Mouse (Mus musculus): ENCODE measurements around the gene Cd68. TPM values are rescaled to one million over a fixed set of nuclear protein-coding genes. Genes with fewer than 3 reads are reported as not detected.

Gene Cd68
- polyA plus RNA-seq, 1 experiment from 2014 or later: 3.4 TPM

DNA sequence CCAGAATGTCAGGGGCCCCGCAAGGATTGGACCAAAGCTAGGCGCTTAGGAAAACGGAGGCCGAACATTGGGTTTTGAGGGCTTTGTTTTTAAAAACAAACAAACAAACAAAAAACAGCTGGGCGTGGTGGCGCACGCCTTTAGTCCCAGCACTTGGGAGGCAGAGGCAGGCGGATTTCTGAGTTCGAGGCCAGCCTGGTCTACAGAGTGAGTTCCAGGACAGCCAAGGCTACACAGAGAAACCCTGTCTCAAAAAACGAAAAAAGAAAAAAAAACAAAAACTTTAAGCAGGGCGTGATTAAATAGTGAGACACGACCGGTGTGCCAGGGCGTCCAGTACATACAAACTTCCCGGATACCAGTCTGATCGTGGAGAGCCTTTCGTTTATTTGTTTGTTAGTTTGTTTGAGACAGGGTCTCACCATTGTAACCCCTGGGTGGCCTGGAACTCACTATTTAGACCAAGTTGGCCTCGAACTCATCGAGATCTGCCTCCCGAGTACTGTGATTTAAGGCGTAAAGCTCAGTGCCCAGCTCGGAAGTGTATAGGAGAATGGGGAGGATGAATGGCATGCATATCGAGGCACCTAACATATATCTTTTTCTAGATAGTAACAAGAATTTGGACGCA, 16.4 kb upstream of the Cd68 start:
- 27% methylated on average over 24 of the region's 24 CpGs for WGBS
- H3K4me1 ChIP-seq (ENCODE audit: control insufficient read depth, insufficient read depth, low read length): peaks cover 8% of the 10 kb centered on the region; the same call in 1 of the 2 replicates
- peak; percentile 5; the same call in 1 of the 2 replicates for ATAC-seq (ENCODE audit: insufficient number of reproducible peaks, low FRiP score, low TSS enrichment, low read depth)

DNA sequence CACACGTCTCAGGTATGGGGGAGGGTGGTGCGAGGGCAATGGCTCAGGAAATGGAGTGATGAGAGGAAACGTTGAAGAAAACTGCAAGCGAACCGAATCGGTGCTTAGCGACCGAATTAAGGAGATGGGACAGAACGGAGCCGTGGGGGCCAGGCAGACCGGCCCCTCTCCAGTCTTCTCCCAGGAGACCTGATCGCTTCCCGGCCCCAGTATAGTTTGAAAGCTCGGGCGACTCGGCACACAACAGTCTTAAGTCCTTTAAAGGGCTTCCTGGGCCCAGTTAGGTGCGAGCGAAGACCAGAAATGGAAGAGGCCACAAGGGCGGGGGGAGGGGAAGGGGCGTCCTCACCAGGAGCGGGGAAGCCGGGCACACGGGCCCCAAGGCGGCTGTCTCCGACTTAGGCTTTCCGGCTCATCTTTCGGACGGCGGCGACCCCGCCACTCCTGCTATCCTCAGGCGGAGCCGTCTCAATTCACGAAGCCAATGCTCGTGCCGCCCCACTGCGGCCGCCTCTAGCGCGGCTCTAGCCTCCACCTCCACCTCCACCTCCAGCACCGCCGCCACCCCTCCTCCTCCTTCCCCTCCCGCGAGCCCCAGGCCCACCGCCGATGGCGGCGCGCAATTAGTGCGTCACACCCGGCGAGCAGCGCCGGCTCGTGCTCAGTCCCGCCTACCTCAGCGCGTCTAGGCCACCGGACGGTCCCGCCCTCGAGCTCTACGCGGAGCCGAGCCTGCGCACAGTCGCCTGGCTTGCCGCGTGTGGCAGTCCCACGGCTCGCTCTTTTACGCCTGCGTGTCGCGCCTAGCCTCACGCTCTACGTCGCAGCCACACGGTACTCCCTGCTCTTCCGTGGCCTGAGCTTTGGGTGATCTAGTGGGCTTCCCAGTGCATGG, 15.6 kb upstream of the Cd68 start, which contains the start of gene Senp3:
Senp3 (minus strand) TSS at position 771 of the 895 bp plus-strand sequence.
- DNase-seq (ENCODE audit: low spot score) (peak; percentile 99), ATAC-seq (ENCODE audit: insufficient number of reproducible peaks, low FRiP score, low TSS enrichment, low read depth) (peak; percentile 90)
- H3K4me1 ChIP-seq (ENCODE audit: control insufficient read depth, insufficient read depth, low read length): peaks cover 8% of the 10 kb centered on the region; the same call in 1 of the 2 replicates
- WGBS: under 1% methylated on average over 77 of the region's 80 CpGs
- H3K27me3 ChIP-seq (ENCODE audit: control insufficient read depth, insufficient read depth, low read length): no peaks in the 10 kb centered on the region
- H3K4me2 ChIP-seq (ENCODE audit: low read depth, severe bottlenecking): peak within 1 kb of the TSS; percentile 92
- peak within 1 kb of the TSS; percentile 92 for H3K27ac ChIP-seq (replicated peaks; ENCODE audit: low read depth, low read length)
- peak within 1 kb of the TSS; percentile 66 for H3K4me3 ChIP-seq (ENCODE audit: low read depth, low read length)
- peaks cover 9% of the 10 kb centered on the region; the same call in 1 of the 2 replicates for H3K36me3 ChIP-seq (ENCODE audit: control insufficient read depth, insufficient read depth, low read length)
- H3K9ac ChIP-seq (ENCODE audit: low read length): peak within 1 kb of the TSS; percentile 80
- no peaks in the 10 kb centered on the region for H3K9me3 ChIP-seq (ENCODE audit: control insufficient read depth, low read length)

More for the DNA sequence above, 16.4 kb upstream of the Cd68 start:
- peak overlapping the region; percentile 92 for H3K27ac ChIP-seq (replicated peaks; ENCODE audit: low read depth, low read length)
- peaks cover 7% of the 10 kb centered on the region; the same call in 1 of the 2 replicates for H3K36me3 ChIP-seq (ENCODE audit: control insufficient read depth, insufficient read depth, low read length)
- H3K4me2 ChIP-seq (ENCODE audit: low read depth, severe bottlenecking): peak overlapping the region; percentile 92
- H3K9ac ChIP-seq (ENCODE audit: low read length): peak overlapping the region; percentile 80
- no peaks in the 10 kb centered on the region for H3K27me3 ChIP-seq (ENCODE audit: control insufficient read depth, insufficient read depth, low read length)
- H3K4me3 ChIP-seq (ENCODE audit: low read depth, low read length): peak overlapping the region; percentile 66
- no peaks in the 10 kb centered on the region for H3K9me3 ChIP-seq (ENCODE audit: control insufficient read depth, low read length)
- DNase-seq (ENCODE audit: low spot score): no peak

DNA sequence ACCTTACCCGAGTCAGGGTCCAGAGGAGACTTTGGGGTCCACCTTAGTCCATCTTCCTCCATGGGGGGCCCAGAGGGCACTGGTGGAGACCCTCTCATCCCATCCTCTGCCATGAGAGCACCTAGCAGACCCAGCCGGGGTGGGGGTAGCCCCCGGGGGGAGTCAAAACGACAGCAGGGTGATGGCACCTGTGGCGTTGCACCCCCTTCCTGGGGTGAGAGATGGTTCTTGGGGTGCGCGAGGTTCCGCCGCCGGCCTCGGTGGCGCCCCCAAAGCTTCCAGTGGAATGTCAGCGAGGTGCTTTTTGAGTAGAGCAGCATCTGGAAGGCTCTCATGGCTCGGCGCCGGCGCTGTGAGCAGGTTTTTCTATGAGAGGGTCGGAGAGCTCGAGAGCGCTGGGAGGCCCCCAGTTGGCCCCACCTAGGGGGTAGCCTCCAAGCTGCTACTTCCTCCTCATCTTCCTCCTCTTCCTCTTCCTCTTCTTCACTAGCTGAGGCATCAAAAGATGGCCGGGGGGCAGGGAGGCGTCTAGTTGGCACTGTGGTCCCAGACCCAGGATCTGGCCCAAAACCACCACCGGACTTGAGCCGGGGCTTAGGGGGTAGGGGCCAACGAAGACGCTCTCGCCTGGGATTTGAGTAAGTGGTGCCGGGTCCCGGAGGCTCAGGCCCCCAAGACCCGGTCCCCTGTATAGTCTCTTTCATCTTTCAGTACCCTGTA, 14.3 kb upstream of the Cd68 start:
- Histone ChIP-seq H3K27ac (replicated peaks; ENCODE audit: low read depth, low read length) (no peak overlapping the region), H3K36me3 (ENCODE audit: control insufficient read depth, insufficient read depth, low read length) (peaks cover 11% of the 10 kb centered on the region; the same call in 1 of the 2 replicates), H3K27me3 (ENCODE audit: control insufficient read depth, insufficient read depth, low read length) (no peaks in the 10 kb centered on the region), H3K4me3 (ENCODE audit: low read depth, low read length) (peak overlapping the region; percentile 66), H3K9ac (ENCODE audit: low read length) (no peak overlapping the region), H3K4me2 (ENCODE audit: low read depth, severe bottlenecking) (peak overlapping the region; percentile 92), H3K4me1 (ENCODE audit: control insufficient read depth, insufficient read depth, low read length) (peaks cover 8% of the 10 kb centered on the region; the same call in 1 of the 2 replicates), H3K9me3 (ENCODE audit: control insufficient read depth, low read length) (no peaks in the 10 kb centered on the region)
- DNase-seq (ENCODE audit: low spot score) (no peak), ATAC-seq (ENCODE audit: insufficient number of reproducible peaks, low FRiP score, low TSS enrichment, low read depth) (no peak)
- 92% methylated on average over 30 of the region's 30 CpGs for WGBS

DNA sequence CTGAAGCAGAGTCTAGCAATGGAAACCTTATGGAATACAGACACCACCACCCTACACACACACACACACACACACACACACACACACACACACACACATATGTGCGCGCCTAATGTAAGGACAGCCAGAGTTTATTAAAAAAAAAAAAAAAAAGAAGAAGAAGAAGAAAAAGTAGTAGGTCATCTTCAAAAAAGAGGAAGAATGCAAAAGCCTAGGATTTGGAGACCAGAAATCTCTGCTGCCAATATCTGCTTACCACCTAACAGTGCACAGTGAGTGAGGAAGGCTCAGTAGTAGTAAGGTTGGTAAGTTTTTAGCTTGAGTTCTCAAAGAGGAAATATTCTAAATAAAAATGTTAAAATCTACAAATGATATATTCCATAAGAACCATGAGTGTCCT, 13.2 kb upstream of the Cd68 start:
- WGBS: 91% methylated on average over 2 of the region's 2 CpGs
- no peaks in the 10 kb centered on the region for H3K27me3 ChIP-seq (ENCODE audit: control insufficient read depth, insufficient read depth, low read length)
- peaks cover 11% of the 10 kb centered on the region; the same call in 1 of the 2 replicates for H3K36me3 ChIP-seq (ENCODE audit: control insufficient read depth, insufficient read depth, low read length)
- no peak overlapping the region for H3K4me2 ChIP-seq (ENCODE audit: low read depth, severe bottlenecking)
- H3K4me3 ChIP-seq (ENCODE audit: low read depth, low read length): no peak overlapping the region
- no peak for ATAC-seq (ENCODE audit: insufficient number of reproducible peaks, low FRiP score, low TSS enrichment, low read depth)
- no peak for DNase-seq (ENCODE audit: low spot score)
- peaks cover 8% of the 10 kb centered on the region; the same call in 1 of the 2 replicates for H3K4me1 ChIP-seq (ENCODE audit: control insufficient read depth, insufficient read depth, low read length)
- no peak overlapping the region for H3K27ac ChIP-seq (replicated peaks; ENCODE audit: low read depth, low read length)
- H3K9ac ChIP-seq (ENCODE audit: low read length): no peak overlapping the region
- H3K9me3 ChIP-seq (ENCODE audit: control insufficient read depth, low read length): no peaks in the 10 kb centered on the region

DNA sequence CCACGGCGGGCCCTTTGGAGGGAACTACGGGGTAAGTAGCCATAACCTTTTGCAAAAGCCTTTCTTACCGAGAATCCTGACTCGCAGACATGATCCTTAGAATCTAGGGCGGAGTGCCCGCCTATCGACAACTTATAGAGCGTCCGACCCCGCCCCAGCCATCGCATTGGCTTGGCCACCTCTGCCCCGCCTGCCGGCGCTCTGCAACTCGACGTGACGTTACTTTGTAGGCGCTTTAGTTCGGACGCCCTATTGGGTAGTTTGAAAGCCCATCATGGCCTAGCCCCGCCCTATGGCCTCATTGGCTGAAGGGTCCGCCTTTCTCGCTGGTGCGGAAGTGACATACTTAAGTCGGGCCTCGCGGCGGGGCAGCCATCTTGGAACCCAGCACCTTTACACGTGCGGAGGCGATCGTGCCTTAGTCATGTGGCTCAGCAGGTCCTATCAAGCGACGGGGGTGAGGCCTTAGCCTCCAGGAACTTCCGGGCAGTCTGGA, 6.3 kb upstream of the Cd68 start, which contains the start of gene Eif4a1:
Eif4a1 (minus strand) TSS at position 213 of the 496 bp plus-strand sequence.
- H3K27ac ChIP-seq (replicated peaks; ENCODE audit: low read depth, low read length): peak within 1 kb of the TSS; percentile 96
- peak within 1 kb of the TSS; percentile 96 for H3K4me2 ChIP-seq (ENCODE audit: low read depth, severe bottlenecking)
- no peaks in the 10 kb centered on the region for H3K9me3 ChIP-seq (ENCODE audit: control insufficient read depth, low read length)
- peak within 1 kb of the TSS; percentile 99 for H3K9ac ChIP-seq (ENCODE audit: low read length)
- under 1% methylated on average over 36 of the region's 36 CpGs for WGBS
- DNase-seq (ENCODE audit: low spot score): peak; percentile 99
- peak; percentile 99 for ATAC-seq (ENCODE audit: insufficient number of reproducible peaks, low FRiP score, low TSS enrichment, low read depth)
- peak within 1 kb of the TSS; percentile 100 for H3K4me3 ChIP-seq (ENCODE audit: low read depth, low read length)
- no peaks in the 10 kb centered on the region for H3K27me3 ChIP-seq (ENCODE audit: control insufficient read depth, insufficient read depth, low read length)
- peaks cover 36% of the 10 kb centered on the region for H3K36me3 ChIP-seq (ENCODE audit: control insufficient read depth, insufficient read depth, low read length)
- peaks cover 8% of the 10 kb centered on the region; the same call in 1 of the 2 replicates for H3K4me1 ChIP-seq (ENCODE audit: control insufficient read depth, insufficient read depth, low read length)

DNA sequence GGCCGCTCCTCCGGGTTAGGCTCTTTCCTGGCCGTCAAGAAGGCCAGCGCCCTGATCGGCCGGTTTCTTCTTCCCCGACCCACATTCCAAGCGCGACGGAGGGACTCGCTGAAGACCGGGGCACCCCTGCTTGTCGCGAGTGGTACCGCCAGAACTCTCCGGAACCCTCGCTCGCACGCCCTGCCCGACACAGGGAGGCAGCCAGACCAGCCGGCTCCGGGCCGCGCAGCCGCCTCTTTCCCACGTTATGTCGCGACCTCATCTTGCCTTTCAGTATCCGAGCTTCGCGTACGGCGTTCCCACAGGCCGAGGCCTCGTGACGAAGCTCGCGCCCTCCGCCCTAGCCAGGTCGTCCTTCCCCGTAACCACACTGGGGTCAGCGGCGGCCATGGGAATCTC, 5.8 kb upstream of the Cd68 start:
- peaks cover 36% of the 10 kb centered on the region for H3K36me3 ChIP-seq (ENCODE audit: control insufficient read depth, insufficient read depth, low read length)
- DNase-seq (ENCODE audit: low spot score) (no peak), ATAC-seq (ENCODE audit: insufficient number of reproducible peaks, low FRiP score, low TSS enrichment, low read depth) (peak; percentile 1; the same call in 1 of the 2 replicates)
- H3K4me1 ChIP-seq (ENCODE audit: control insufficient read depth, insufficient read depth, low read length): peaks cover 8% of the 10 kb centered on the region; the same call in 1 of the 2 replicates
- H3K4me2 ChIP-seq (ENCODE audit: low read depth, severe bottlenecking): peak overlapping the region; percentile 96; the same call in 1 of the 2 replicates
- under 1% methylated on average over 43 of the region's 43 CpGs for WGBS
- H3K9ac ChIP-seq (ENCODE audit: low read length): peak overlapping the region; percentile 99
- H3K27ac ChIP-seq (replicated peaks; ENCODE audit: low read depth, low read length): peak overlapping the region; percentile 96
- no peaks in the 10 kb centered on the region for H3K27me3 ChIP-seq (ENCODE audit: control insufficient read depth, insufficient read depth, low read length)
- H3K4me3 ChIP-seq (ENCODE audit: low read depth, low read length): peak overlapping the region; percentile 100
- no peaks in the 10 kb centered on the region for H3K9me3 ChIP-seq (ENCODE audit: control insufficient read depth, low read length)

DNA sequence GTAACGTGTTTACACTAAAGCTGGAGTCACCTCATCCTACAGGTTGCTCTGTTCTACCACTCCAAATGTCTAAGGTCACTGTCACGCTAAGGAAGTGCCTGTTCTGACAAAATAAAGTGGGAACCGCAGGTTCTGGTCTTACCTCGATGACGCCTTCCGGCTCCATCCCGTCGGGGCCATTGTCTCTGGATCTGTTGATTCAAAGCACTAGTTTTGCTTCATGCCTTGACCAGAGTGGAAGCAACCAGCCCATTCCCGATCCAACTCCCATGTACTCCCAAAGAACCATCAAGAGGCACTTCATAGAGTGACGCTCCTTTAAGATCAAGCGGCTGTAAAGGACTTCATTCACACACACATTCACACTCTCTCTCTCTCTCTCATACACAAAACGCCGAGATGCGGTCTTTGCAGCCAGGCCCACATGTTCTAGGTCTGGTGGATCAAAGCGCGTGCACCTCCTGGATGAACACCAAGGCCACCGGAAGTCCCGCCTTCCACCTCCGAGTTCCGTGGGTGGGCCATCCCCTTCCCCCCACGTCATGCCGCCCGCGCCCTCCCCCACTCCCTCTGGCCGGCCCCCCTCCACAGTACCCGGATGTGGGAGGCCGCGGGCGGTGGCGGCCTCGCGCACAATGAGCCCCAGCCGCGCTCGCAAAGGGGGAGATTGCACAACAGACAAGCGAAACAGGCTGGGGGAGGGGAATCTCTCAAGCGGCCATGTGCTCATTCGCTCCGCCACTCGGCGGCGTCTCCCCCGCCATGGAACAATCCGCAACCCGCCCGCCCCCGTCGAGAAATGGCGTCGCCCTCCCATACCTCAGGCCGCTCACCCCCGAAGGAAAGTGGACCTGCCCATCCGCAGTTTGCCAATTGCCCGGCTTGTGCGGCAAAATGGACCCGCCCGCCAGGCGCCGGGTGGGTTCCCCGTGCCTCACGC, 5.1 kb upstream of the Cd68 start:
- DNase-seq (ENCODE audit: low spot score) (peak; percentile 97), ATAC-seq (ENCODE audit: insufficient number of reproducible peaks, low FRiP score, low TSS enrichment, low read depth) (peak; percentile 70)
- peak overlapping the region; percentile 99 for H3K9ac ChIP-seq (ENCODE audit: low read length)
- H3K27ac ChIP-seq (replicated peaks; ENCODE audit: low read depth, low read length): peak overlapping the region; percentile 96
- no peaks in the 10 kb centered on the region for H3K27me3 ChIP-seq (ENCODE audit: control insufficient read depth, insufficient read depth, low read length)
- peak overlapping the region; percentile 96 for H3K4me2 ChIP-seq (ENCODE audit: low read depth, severe bottlenecking)
- under 1% methylated on average over 60 of the region's 61 CpGs for WGBS
- H3K4me3 ChIP-seq (ENCODE audit: low read depth, low read length): peak overlapping the region; percentile 100
- H3K9me3 ChIP-seq (ENCODE audit: control insufficient read depth, low read length): no peaks in the 10 kb centered on the region
- peaks cover 8% of the 10 kb centered on the region; the same call in 1 of the 2 replicates for H3K4me1 ChIP-seq (ENCODE audit: control insufficient read depth, insufficient read depth, low read length)
- peaks cover 37% of the 10 kb centered on the region for H3K36me3 ChIP-seq (ENCODE audit: control insufficient read depth, insufficient read depth, low read length)
